Mouse (Mus musculus): Measurements from ENCODE around the gene Pink1. TPM values are rescaled to one million over a fixed set of nuclear protein-coding genes. Genes with fewer than 3 reads are reported as not detected.

Pink1 gene
- polyA plus RNA-seq, 1 experiment from 2014 or later, result 111 TPM

DNA sequence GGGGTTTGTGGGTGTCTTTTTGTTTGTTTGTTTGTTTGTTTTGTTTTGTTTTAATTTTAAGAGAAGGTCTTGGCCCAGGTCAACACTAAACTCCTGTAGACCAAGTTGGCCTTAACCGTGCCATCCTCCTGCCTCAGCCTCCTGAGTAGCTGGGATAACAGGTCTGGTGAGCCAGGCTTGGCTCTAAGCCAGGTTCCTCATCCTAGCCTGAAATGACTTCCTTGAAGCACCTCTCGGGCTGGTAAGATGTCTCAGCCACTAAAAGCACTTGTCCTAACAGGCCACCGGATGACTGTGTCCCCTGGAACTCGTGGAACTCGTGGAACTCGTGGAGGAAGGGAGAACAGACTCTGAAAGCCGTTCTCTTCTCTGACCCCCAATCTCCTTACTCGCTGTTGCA is 30.0 kb upstream of the Pink1 start:
- 91% methylated on average over 8 of the region's 8 CpGs for WGBS
- no peak overlapping the region for H3K27ac ChIP-seq (replicated peaks)
- no peak overlapping the region for H3K4me2 ChIP-seq
- no peak for ATAC-seq (ENCODE audit: low FRiP score, low read depth)
- H3K4me3 ChIP-seq, result no peak overlapping the region
- no peaks in the 10 kb centered on the region for H3K36me3 ChIP-seq
- no peak overlapping the region for H3K9ac ChIP-seq
- no peaks in the 10 kb centered on the region for H3K9me3 ChIP-seq
- H3K27me3 ChIP-seq, result no peaks in the 10 kb centered on the region
- H3K4me1 ChIP-seq (replicated peaks), result peaks cover 4% of the 10 kb centered on the region; the same call in 1 of the 2 replicates

DNA sequence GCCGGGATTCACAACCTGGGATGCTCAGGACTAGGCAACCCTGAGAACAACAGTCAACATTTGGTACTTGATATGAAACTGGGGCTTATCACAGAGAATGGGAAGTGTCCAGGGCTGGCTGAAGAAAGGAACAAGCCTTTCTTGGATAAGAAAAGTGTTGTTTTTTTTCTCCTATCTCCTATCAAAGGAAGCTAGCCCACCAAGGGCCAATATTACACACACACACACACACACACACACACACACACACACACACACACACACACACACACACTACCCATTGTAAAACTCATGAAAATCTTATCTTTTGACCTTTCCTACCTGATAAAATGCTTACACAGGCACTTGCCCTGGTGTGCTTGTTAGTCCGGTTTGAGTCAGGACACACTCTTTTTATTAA is 29.4 kb upstream of the Pink1 start:
- Histone ChIP-seq H3K4me1 (replicated peaks) (no peaks in the 10 kb centered on the region), H3K36me3 (no peaks in the 10 kb centered on the region), H3K27me3 (no peaks in the 10 kb centered on the region), H3K4me3 (no peak overlapping the region), H3K9me3 (no peaks in the 10 kb centered on the region), H3K9ac (no peak overlapping the region), H3K4me2 (no peak overlapping the region), H3K27ac (replicated peaks) (no peak overlapping the region)
- 88% methylated on average over 2 of the region's 2 CpGs for WGBS
- ATAC-seq (ENCODE audit: low FRiP score, low read depth), result no peak

DNA sequence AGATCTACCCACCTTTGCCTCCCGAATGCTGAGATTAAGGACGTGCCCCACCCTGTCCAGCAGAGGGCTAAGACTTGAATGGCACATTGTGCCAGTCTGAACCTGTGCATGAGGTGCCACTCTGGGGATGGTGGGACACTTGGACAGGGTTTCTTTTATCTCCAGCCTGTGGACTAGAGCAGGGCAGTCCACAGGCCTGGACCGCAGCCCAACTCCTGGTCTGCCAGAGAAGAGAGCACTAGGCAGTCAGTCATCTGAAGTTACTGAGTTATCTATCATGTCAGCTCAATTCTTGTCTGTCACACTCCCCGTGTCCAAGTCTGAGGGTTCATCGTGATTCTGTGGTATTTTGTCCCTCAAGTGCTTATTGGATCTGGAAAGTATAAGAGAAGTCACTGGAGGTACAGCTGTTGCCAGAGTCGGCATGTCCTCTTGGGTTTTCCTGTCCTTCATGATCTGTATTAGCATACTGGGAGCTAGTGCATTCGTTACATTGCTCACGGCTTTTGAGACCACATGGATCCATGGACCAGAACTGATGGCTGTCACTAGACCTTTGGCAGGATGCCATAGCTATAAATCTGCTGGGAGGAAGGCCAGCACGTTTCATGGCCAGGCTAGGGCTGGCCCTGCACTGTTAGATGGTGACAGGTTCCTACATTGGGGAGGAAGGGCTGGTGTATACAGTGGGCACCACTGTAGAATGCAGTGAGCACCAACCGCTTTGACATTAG is 27.5 kb upstream of the Pink1 start:
- H3K9ac ChIP-seq, result no peak overlapping the region
- 65% methylated on average over 10 of the region's 10 CpGs for WGBS
- H3K27ac ChIP-seq (replicated peaks), result no peak overlapping the region
- H3K4me1 ChIP-seq (replicated peaks), result no peaks in the 10 kb centered on the region
- no peaks in the 10 kb centered on the region for H3K36me3 ChIP-seq
- no peak overlapping the region for H3K4me2 ChIP-seq
- no peaks in the 10 kb centered on the region for H3K27me3 ChIP-seq
- no peak overlapping the region for H3K4me3 ChIP-seq
- no peak for ATAC-seq (ENCODE audit: low FRiP score, low read depth)
- H3K9me3 ChIP-seq, result no peaks in the 10 kb centered on the region

DNA sequence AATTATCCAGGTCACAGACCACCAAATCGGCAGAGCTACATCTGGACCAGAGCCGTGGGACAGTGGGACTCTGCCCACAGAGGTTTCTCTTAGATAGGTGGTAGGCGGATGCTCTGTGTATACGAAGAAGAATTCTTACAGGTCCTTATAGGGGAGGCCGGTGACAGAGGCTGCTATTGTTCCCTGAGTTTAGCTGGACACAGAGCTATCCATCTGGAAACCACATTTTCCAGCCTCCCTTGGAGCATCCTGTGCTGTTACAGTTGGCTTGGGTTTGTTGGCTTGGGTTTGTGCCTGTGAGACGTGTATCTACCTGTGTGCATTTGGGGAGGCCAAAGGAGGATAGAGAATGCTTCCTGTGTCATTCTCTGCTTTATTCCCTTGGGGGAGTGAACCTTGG is 26.6 kb upstream of the Pink1 start:
- H3K27ac ChIP-seq (replicated peaks), result no peak overlapping the region
- 84% methylated on average over 6 of the region's 6 CpGs for WGBS

DNA sequence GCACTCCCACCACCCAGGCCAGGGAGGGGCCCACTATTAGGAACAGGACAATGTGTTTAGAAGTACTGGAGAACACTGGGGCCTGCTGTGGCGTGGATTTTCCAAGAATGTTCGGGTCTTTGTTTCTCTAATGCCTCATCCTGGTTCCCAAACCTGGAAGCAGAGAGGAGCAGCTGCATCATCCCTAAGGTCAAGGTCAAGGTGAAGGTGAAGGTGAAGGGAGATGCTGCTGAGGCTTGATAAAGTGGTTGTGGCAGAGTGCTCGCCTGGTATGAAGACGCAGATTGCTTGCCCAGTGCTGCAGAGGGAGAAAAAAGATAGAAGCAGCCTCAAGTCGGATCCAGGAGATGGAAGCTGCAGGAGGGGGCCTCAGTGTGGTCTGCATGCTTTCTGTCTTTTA is 25.7 kb upstream of the Pink1 start:
- no peak overlapping the region for H3K27ac ChIP-seq (replicated peaks)
- no peaks in the 10 kb centered on the region for H3K27me3 ChIP-seq
- WGBS, result 86% methylated on average over 5 of the region's 5 CpGs
- H3K4me2 ChIP-seq, result no peak overlapping the region
- ATAC-seq (ENCODE audit: low FRiP score, low read depth), result no peak
- H3K9me3 ChIP-seq, result no peaks in the 10 kb centered on the region
- H3K4me3 ChIP-seq, result no peak overlapping the region
- H3K36me3 ChIP-seq, result no peaks in the 10 kb centered on the region
- H3K9ac ChIP-seq, result no peak overlapping the region
- no peaks in the 10 kb centered on the region for H3K4me1 ChIP-seq (replicated peaks)

More for the DNA sequence above, 26.6 kb upstream of the Pink1 start:
- H3K36me3 ChIP-seq, result no peaks in the 10 kb centered on the region
- H3K27me3 ChIP-seq, result no peaks in the 10 kb centered on the region
- H3K4me2 ChIP-seq, result no peak overlapping the region
- no peak overlapping the region for H3K4me3 ChIP-seq
- H3K9ac ChIP-seq, result no peak overlapping the region
- ATAC-seq (ENCODE audit: low FRiP score, low read depth), result no peak
- no peaks in the 10 kb centered on the region for H3K4me1 ChIP-seq (replicated peaks)
- H3K9me3 ChIP-seq, result no peaks in the 10 kb centered on the region

DNA sequence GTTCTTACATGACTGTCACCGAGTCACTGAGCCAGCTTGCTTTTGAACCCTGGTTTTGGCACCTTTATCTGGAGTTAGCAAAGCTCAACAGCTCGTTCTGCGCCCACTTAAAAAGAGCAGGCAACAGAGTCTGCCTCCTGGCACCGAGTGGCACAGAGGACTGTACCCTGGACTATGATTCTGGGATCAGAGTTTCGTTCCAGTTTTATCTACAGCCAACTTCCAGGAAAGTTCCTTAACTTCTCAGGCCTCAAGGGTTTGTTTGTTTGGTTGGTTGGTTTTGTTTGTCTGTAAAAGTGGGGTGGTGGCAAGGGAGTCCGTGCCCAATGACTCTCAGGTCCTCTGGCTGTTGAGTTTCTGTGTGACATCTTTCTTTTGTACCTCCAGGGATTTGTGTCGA is 22.6 kb upstream of the Pink1 start:
- 82% methylated on average over 7 of the region's 7 CpGs for WGBS
- no peaks in the 10 kb centered on the region for H3K9me3 ChIP-seq
- H3K4me1 ChIP-seq (replicated peaks), result no peaks in the 10 kb centered on the region
- no peak overlapping the region for H3K4me3 ChIP-seq
- H3K4me2 ChIP-seq, result no peak overlapping the region
- H3K36me3 ChIP-seq, result no peaks in the 10 kb centered on the region
- H3K27me3 ChIP-seq, result no peaks in the 10 kb centered on the region
- no peak overlapping the region for H3K27ac ChIP-seq (replicated peaks)
- H3K9ac ChIP-seq, result no peak overlapping the region
- no peak for ATAC-seq (ENCODE audit: low FRiP score, low read depth)

DNA sequence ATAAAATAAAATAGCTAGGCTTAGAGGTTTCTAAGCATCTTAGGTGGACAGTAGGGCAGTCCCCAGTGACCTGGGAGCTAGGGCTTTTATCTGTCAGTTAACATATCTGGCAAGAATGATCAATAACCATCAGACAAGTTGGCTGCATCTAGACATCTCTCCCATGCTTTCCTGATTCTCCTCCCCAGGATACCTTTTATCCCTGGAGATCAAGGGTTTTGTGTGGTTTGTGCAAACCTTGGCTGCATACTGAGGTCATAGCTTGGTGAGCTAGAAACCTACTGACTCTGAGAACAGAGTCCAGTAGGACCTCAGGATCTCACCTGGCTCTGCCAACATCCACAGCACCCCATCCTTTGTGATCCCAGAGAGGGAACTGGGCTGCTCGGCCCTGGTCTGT is 21.2 kb upstream of the Pink1 start:
- no peaks in the 10 kb centered on the region for H3K36me3 ChIP-seq
- no peak overlapping the region for H3K9ac ChIP-seq
- WGBS, result 68% methylated on average over 1 of the region's 1 CpGs
- H3K4me2 ChIP-seq, result no peak overlapping the region
- no peaks in the 10 kb centered on the region for H3K27me3 ChIP-seq
- no peaks in the 10 kb centered on the region for H3K9me3 ChIP-seq
- peaks cover 5% of the 10 kb centered on the region; the same call in 1 of the 2 replicates for H3K4me1 ChIP-seq (replicated peaks)
- ATAC-seq (ENCODE audit: low FRiP score, low read depth), result no peak
- no peak overlapping the region for H3K4me3 ChIP-seq
- H3K27ac ChIP-seq (replicated peaks), result no peak overlapping the region

DNA sequence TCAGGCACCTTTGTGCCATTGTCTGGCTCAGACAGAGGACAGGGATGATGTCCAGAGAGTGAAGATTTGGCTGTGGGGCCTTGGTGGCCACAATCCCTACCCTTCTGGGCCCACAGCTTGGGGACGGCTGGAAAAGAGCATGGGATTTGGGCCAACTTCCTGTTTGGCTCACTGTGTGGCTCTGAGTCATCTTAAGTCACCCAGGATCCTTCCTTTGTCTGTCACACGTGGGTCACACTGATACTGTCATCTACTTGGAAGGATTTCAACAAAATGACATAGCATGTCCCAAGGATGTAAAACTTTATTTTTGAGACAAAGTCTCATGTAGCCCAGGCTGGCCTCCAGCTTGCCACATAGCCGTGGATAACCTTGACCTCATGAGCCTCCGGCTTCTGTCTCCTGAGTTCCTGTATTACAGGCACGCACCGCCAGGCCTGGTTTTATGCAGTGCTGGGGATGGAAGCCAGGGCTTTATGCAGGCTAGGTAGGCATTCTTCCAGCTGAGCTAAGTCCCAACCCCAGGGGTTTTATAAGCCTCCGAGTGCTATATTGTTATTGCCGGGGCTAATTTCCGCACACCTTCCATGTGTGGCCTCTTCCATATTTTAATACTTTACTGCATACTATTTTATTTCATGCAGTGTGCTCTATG is 18.9 kb upstream of the Pink1 start:
- Histone ChIP-seq H3K9ac (no peak overlapping the region), H3K27ac (replicated peaks) (no peak overlapping the region), H3K4me3 (no peak overlapping the region), H3K9me3 (no peaks in the 10 kb centered on the region), H3K27me3 (no peaks in the 10 kb centered on the region), H3K4me2 (no peak overlapping the region), H3K36me3 (no peaks in the 10 kb centered on the region), H3K4me1 (replicated peaks) (peaks cover 5% of the 10 kb centered on the region; the same call in 1 of the 2 replicates)
- ATAC-seq (ENCODE audit: low FRiP score, low read depth), result no peak
- 73% methylated on average over 9 of the region's 9 CpGs for WGBS

DNA sequence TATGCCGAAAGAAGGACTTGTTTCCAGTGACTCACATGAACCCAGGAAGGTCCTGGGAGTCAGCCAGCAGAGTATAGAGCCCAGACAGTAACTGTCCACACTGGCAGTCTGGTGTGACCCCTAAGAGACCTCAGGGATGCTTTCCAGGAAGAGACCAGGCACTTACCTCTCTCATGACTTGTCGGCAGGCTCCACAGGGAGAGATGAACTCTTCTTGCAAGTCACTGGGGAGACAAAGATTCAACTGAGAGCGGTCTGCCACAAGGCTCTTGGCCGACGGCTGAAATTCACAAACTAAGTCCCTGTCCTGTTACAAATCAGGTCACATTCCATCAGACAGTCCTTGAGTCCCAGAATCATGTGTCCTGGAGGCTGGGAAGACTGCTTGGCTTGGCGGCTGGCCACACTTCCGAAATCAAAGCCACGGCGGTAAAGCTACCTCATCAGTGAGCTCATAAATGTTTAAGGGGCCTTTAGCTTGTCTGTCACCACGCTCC is 17.3 kb upstream of the Pink1 start:
- no peaks in the 10 kb centered on the region for H3K36me3 ChIP-seq
- H3K4me3 ChIP-seq, result no peak overlapping the region
- 55% methylated on average over 10 of the region's 10 CpGs for WGBS
- no peak overlapping the region for H3K27ac ChIP-seq (replicated peaks)
- H3K4me1 ChIP-seq (replicated peaks), result peaks cover 5% of the 10 kb centered on the region; the same call in 1 of the 2 replicates
- no peak overlapping the region for H3K4me2 ChIP-seq
- H3K9ac ChIP-seq, result no peak overlapping the region
- no peaks in the 10 kb centered on the region for H3K9me3 ChIP-seq
- no peak for ATAC-seq (ENCODE audit: low FRiP score, low read depth)
- no peaks in the 10 kb centered on the region for H3K27me3 ChIP-seq

DNA sequence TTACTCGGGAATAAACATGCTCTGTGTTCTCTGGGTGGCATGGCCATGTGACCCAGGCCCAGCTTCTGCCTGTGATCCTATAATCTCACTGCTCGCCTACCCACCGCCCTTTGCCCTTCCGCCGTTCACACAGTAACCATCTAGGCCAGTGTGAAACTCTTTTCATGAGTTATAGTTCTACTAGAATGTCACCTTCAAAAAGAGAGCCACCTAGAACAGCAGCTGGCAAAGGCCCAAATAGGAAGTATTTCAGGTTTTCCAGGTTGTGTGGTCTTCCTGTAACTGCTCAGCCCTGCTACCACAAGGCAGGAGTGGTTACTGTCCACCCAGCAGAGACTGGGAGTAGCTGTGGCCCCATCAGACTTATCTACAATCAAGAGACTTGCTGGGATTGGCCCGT is 16.7 kb upstream of the Pink1 start:
- Histone ChIP-seq H3K4me2 (no peak overlapping the region), H3K9ac (no peak overlapping the region), H3K27me3 (no peaks in the 10 kb centered on the region), H3K4me1 (replicated peaks) (peaks cover 5% of the 10 kb centered on the region; the same call in 1 of the 2 replicates), H3K27ac (replicated peaks) (no peak overlapping the region), H3K9me3 (no peaks in the 10 kb centered on the region), H3K36me3 (no peaks in the 10 kb centered on the region), H3K4me3 (no peak overlapping the region)
- no peak for ATAC-seq (ENCODE audit: low FRiP score, low read depth)
- WGBS, result 89% methylated on average over 6 of the region's 6 CpGs

DNA sequence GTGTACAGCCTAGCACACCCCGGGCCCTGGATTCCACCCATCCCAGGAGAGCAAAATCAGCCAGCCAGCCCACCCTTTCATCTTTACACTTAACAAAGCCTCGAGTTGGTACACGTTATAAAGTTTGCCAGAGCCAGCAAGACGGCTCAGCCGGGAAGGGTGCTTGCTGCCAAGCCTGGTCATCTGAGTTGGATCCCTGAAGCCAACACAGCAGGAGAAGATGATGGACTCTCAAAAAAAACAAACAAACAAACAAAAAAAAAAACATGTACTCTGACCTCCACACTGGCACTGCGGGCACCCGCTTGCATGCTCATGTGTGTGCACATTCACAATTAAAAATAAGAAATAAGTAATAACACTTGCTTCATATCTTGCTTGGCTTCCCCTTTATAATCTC is 15.9 kb upstream of the Pink1 start:
- Histone ChIP-seq H3K4me3 (no peak overlapping the region), H3K36me3 (no peaks in the 10 kb centered on the region), H3K27me3 (no peaks in the 10 kb centered on the region), H3K9ac (no peak overlapping the region), H3K4me2 (no peak overlapping the region), H3K4me1 (replicated peaks) (peaks cover 5% of the 10 kb centered on the region; the same call in 1 of the 2 replicates), H3K9me3 (no peaks in the 10 kb centered on the region), H3K27ac (replicated peaks) (no peak overlapping the region)
- WGBS, result 68% methylated on average over 7 of the region's 7 CpGs
- ATAC-seq (ENCODE audit: low FRiP score, low read depth), result no peak

DNA sequence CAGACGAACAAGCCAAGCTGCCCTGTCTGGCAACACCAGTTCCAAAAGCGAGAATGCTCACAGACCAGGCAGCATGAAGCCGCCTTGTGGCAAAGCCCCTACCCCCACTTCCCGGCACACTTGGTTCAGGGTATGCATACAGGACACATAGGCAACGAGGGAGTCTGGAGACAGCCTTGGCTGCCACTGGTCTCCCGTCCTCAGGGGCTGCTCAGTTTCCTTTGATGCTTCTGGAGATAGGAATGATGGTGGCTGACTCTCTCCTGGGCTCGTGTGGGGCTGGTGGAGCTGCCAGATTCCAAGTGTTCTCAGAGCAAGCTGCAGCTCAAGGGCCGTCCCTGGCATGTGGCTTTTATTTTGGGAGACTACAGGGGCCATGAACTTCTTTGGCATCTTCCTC is 15.3 kb upstream of the Pink1 start:
- Histone ChIP-seq H3K9me3 (no peaks in the 10 kb centered on the region), H3K4me3 (no peak overlapping the region), H3K4me2 (no peak overlapping the region), H3K36me3 (no peaks in the 10 kb centered on the region), H3K27me3 (no peaks in the 10 kb centered on the region), H3K27ac (replicated peaks) (no peak overlapping the region), H3K9ac (no peak overlapping the region), H3K4me1 (replicated peaks) (peaks cover 5% of the 10 kb centered on the region; the same call in 1 of the 2 replicates)
- 71% methylated on average over 8 of the region's 8 CpGs for WGBS
- no peak for ATAC-seq (ENCODE audit: low FRiP score, low read depth)

All from hindbrain, embryonic 15.5 days (tissue).